8 mouse cellular contexts compared by ENCODE assay signal in the genomic region with DNA sequence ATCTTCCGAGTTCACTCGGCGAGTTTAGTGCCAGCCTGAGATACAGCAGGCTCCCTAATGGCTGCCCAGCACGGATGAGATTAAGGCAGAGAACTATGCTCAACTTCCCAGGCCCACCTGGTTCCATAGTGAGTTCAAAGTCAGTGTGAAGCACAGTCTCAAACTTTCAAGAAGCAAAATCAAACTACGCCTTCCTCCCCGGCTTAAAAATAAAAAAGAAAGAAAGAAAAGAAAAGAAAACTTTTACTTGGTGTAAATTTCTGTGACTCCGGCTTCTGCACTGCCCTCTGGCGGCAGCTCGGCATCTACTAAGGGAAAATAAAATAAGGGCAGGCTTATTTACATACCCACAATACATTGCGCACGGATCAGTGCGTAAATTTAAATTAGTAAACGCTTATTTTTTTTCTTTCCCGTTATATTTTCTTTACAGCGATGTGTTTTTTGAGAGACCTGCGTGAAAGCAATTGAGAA. TPM values are rescaled to one million over a fixed set of nuclear protein-coding genes. Genes with fewer than 3 reads are reported as not detected.
DNase-seq lines count a peak whose midpoint lies in the region; ATAC-seq and TF ChIP-seq lines count a peak whose summit lies in the region.

No protein-coding gene starts in this region.

- peak; percentile 93 for DNase-seq in MEL (ENCODE audit: low read depth, low spot score)
- peak; percentile 65 for DNase-seq in cerebellum, adult 11-12 months
- DNase-seq in heart, postnatal 4 days: peak; percentile 90
- peak; percentile 53 to 82 for DNase-seq in layer of hippocampus, adult 8-10 months (ENCODE audit: low spot score in 2 of 2)
- peak; percentile 42 to 71 for DNase-seq in thymus, adult 18-20 months

- peak in 1 of 2 experiments; percentile 20; a peak in 1 of 4 replicates for TF ChIP-seq POLR2A in MEL (IDR thresholded peaks at IDR 0.05; ENCODE audit: control insufficient read depth in 1 of 2, insufficient read depth in 1 of 2, low read depth in 1 of 2, low read length in 2 of 2, poor library complexity in 1 of 2)
- TF ChIP-seq POLR2A in olfactory bulb, adult 2 months (IDR thresholded peaks at IDR 0.05; ENCODE audit: insufficient read depth, low read depth, low read length): no peak

- H3K9me3 ChIP-seq in MEL (replicated peaks; ENCODE audit: insufficient read depth, low read length): no peaks in the 10 kb centered on the region
- H3K9me3 ChIP-seq in forebrain, embryonic 15.5 days: no peaks in the 10 kb centered on the region
- no peaks in the 10 kb centered on the region for H3K9me3 ChIP-seq in lung, embryonic 15.5 days

- peak in 2 of 3 experiments; percentile 68 to 87; a peak in 4 of 6 replicates for TF ChIP-seq CTCF in MEL (IDR thresholded peaks at IDR 0.05 in 2 of 3, conservative IDR thresholded peaks at IDR 0.05 in 1 of 3; ENCODE audit: control insufficient read depth in 1 of 3, insufficient read depth in 1 of 3, low read depth in 2 of 3, low read length in 3 of 3, poor library complexity in 1 of 3, severe bottlenecking in 1 of 3)
- no peak for TF ChIP-seq CTCF in olfactory bulb, adult 2 months (IDR thresholded peaks at IDR 0.05; ENCODE audit: insufficient read depth, low read depth, low read length)

- ATAC-seq in forebrain, embryonic 15.5 days (replicated peaks): peak; percentile 79
- ATAC-seq in lung, embryonic 15.5 days (ENCODE audit: borderline replicate concordance, extremely low read depth, low FRiP score, low TSS enrichment): peak; percentile 71; the same call in 1 of the 2 replicates

- H3K27me3 ChIP-seq in MEL (ENCODE audit: control insufficient read depth in 1 of 2, insufficient read depth in 2 of 2, low read length in 2 of 2): no peaks in the 10 kb centered on the region
- 0 out of 2 replicates have a peak, but pooled peaks cover 4% of the 10 kb centered on the region for H3K27me3 ChIP-seq in forebrain, embryonic 15.5 days
- no peaks in the 10 kb centered on the region for H3K27me3 ChIP-seq in lung, embryonic 15.5 days

- H3K36me3 ChIP-seq in MEL (ENCODE audit: control insufficient read depth in 1 of 2, insufficient read depth in 2 of 2, low read length in 2 of 2): peaks cover 0 to 5% of the 10 kb centered on the region in 2 experiments; a peak in 2 of 4 replicates
- no peaks in the 10 kb centered on the region for H3K36me3 ChIP-seq in forebrain, embryonic 15.5 days
- H3K36me3 ChIP-seq in lung, embryonic 15.5 days: no peaks in the 10 kb centered on the region

- H3K4me1 ChIP-seq in MEL (ENCODE audit: control insufficient read depth in 1 of 2, insufficient read depth in 2 of 2, low read length in 2 of 2): peaks cover 0 to 14% of the 10 kb centered on the region in 2 experiments; a peak in 2 of 4 replicates
- H3K4me1 ChIP-seq in forebrain, embryonic 15.5 days: peaks cover 7% of the 10 kb centered on the region
- H3K4me1 ChIP-seq in lung, embryonic 15.5 days: peaks cover 11% of the 10 kb centered on the region; the same call in 1 of the 2 replicates
- H3K4me1 ChIP-seq in olfactory bulb, adult 2 months (ENCODE audit: control insufficient read depth, insufficient read depth, low read length): peaks cover 3% of the 10 kb centered on the region; the same call in 1 of the 2 replicates

- H3K27ac ChIP-seq in MEL (ENCODE audit: control insufficient read depth, low read depth, low read length): peak overlapping the region; percentile 91
- H3K27ac ChIP-seq in forebrain, embryonic 15.5 days (replicated peaks): peak overlapping the region; percentile 81
- peak overlapping the region; percentile 80 for H3K27ac ChIP-seq in lung, embryonic 15.5 days
- H3K27ac ChIP-seq in olfactory bulb, adult 2 months (ENCODE audit: insufficient read depth, low read depth, low read length): peak overlapping the region; percentile 20; the same call in 1 of the 2 replicates

- WGBS in forebrain, embryonic 15.5 days: 2% methylated on average over 16 of the region's 16 CpGs
- under 1% methylated on average over 16 of the region's 16 CpGs for WGBS in lung, embryonic 15.5 days
- under 1% methylated on average over 16 of the region's 16 CpGs for WGBS in olfactory bulb, adult 2 months

- H3K9ac ChIP-seq in MEL (ENCODE audit: control insufficient read depth, low read depth, low read length, poor library complexity, severe bottlenecking): peak overlapping the region; percentile 82
- peak overlapping the region; percentile 67 for H3K9ac ChIP-seq in forebrain, embryonic 15.5 days (replicated peaks)
- H3K9ac ChIP-seq in lung, embryonic 15.5 days: peak overlapping the region; percentile 35

- peak overlapping the region; percentile 49 for H3K4me2 ChIP-seq in forebrain, embryonic 15.5 days (replicated peaks)
- H3K4me2 ChIP-seq in lung, embryonic 15.5 days: peak overlapping the region; percentile 55

- H3K4me3 ChIP-seq in MEL (ENCODE audit: control insufficient read depth in 1 of 2, insufficient read depth in 1 of 2, low read depth in 2 of 2, low read length in 2 of 2): peak overlapping the region; percentile 55 to 58
- H3K4me3 ChIP-seq in forebrain, embryonic 15.5 days: peak overlapping the region; percentile 32
- peak overlapping the region; percentile 36 for H3K4me3 ChIP-seq in lung, embryonic 15.5 days
- no peak overlapping the region for H3K4me3 ChIP-seq in olfactory bulb, adult 2 months (ENCODE audit: insufficient read depth, low read depth, low read length)

- no peak for TF ChIP-seq RAD21 in MEL (IDR thresholded peaks at IDR 0.05; ENCODE audit: low read depth, low read length)

- no peaks in the 10 kb centered on the region; the same call in 1 of the 2 replicates for H3K79me2 ChIP-seq in MEL (ENCODE audit: control insufficient read depth, insufficient read depth, low read length, poor library complexity)

- no peak for TF ChIP-seq EP300 in MEL (IDR thresholded peaks at IDR 0.05; ENCODE audit: low read depth in 1 of 2, low read length in 2 of 2)

TF ChIP-seq in MEL, 35 proteins besides CTCF, POLR2A, EP300 and RAD21:
- TF ChIP-seq ZC3H11A (IDR thresholded peaks at IDR 0.05; ENCODE audit: low read depth, low read length) (no peak), MAX (IDR thresholded peaks at IDR 0.05; ENCODE audit: low read length) (no peak), POLR2AphosphoS2 (IDR thresholded peaks at IDR 0.05; ENCODE audit: low read length) (no peak), RCOR1 (IDR thresholded peaks at IDR 0.05; ENCODE audit: low read depth, low read length) (no peak), E2F4 (IDR thresholded peaks at IDR 0.05; ENCODE audit: borderline replicate concordance, low read depth, low read length) (no peak), KAT2A (conservative IDR thresholded peaks at IDR 0.05; ENCODE audit: low read depth, low read length) (no peak), ELF1 (IDR thresholded peaks at IDR 0.05; ENCODE audit: low read depth, low read length) (no peak), MXI1 (IDR thresholded peaks at IDR 0.05; ENCODE audit: low read depth, low read length) (no peak), SIN3A (IDR thresholded peaks at IDR 0.05; ENCODE audit: low read length) (no peak), CHD1 (IDR thresholded peaks at IDR 0.05; ENCODE audit: low read depth, low read length) (no peak), MAZ (IDR thresholded peaks at IDR 0.05; ENCODE audit: low read depth, low read length) (no peak), USF1 (IDR thresholded peaks at IDR 0.05; ENCODE audit: low read depth, low read length) (no peak), CHD2 (IDR thresholded peaks at IDR 0.05; ENCODE audit: low read length) (no peak), NELFE (IDR thresholded peaks at IDR 0.05; ENCODE audit: low read depth, low read length) (no peak), ZKSCAN1 (IDR thresholded peaks at IDR 0.05; ENCODE audit: low read depth, low read length) (no peak), MAFK (IDR thresholded peaks at IDR 0.05; ENCODE audit: borderline replicate concordance, low read depth, low read length) (no peak)

RNA-seq across cellular contexts. Expression of gene Kif2c, which starts 7.0 kb away (rescaled TPM):
- total RNA-seq in MEL (2012; rRNA removed): 32.6 and 36.7 TPM in 2 replicates
- polyA plus RNA-seq in MEL (2012; ENCODE audit: insufficient read depth in 1 of 2, insufficient read length in 2 of 2, low read depth in 1 of 2, low replicate concordance in 2 of 2, missing spikeins in 1 of 2): 10 to 100 TPM in 1 of 2 experiments, not detected in 1; 45.1 TPM
- polyA plus RNA-seq in forebrain, embryonic 15.5 days (2015; fragmentation: Nextera tagmentation; extraction: Ambion mirVana): 35.5 and 39.3 TPM in 2 replicates
- total RNA-seq in heart, postnatal 4 days (2021): 10 to 100 TPM; 17.7 to 19.7 TPM
- under 1 TPM; 0.20 to 0.69 (median 0.37) TPM for total RNA-seq in layer of hippocampus, adult 8-10 months (2022)
- 76.6 and 78.4 TPM in 2 replicates for polyA plus RNA-seq in lung, embryonic 15.5 days (2015; fragmentation: Nextera tagmentation; extraction: Ambion mirVana)
- polyA plus RNA-seq in olfactory bulb, adult 2 months (2012; ENCODE audit: insufficient read depth, insufficient read length, low replicate concordance, missing spikeins): not detected in 2 replicates

RNA-seq across cellular contexts. Expression of gene Rps8, which starts 33.4 kb away (rescaled TPM):
- 4,560 and 5,186 TPM in 2 replicates for total RNA-seq in MEL (2012; rRNA removed)
- 1,000 to 10,000 TPM; 1,132 to 1,156 TPM for polyA plus RNA-seq in MEL (2012; ENCODE audit: insufficient read depth in 1 of 2, insufficient read length in 2 of 2, low read depth in 1 of 2, low replicate concordance in 2 of 2, missing spikeins in 1 of 2)
- 478 and 525 TPM in 2 replicates for polyA plus RNA-seq in forebrain, embryonic 15.5 days (2015; fragmentation: Nextera tagmentation; extraction: Ambion mirVana)
- total RNA-seq in heart, postnatal 4 days (2021): 100 to 1,000 TPM; 952 to 961 TPM
- 100 to 1,000 TPM; 448 to 635 (median 527) TPM for total RNA-seq in layer of hippocampus, adult 8-10 months (2022)
- 923 and 933 TPM in 2 replicates for polyA plus RNA-seq in lung, embryonic 15.5 days (2015; fragmentation: Nextera tagmentation; extraction: Ambion mirVana)
- polyA plus RNA-seq in olfactory bulb, adult 2 months (2012; ENCODE audit: insufficient read depth, insufficient read length, low replicate concordance, missing spikeins): 1,906 TPM in 1 of 2 replicates, not detected in the other

RNA-seq across cellular contexts. Expression of gene Plk3, which starts 55.7 kb away (rescaled TPM):
- total RNA-seq in MEL (2012; rRNA removed): 4.1 and 5.3 TPM in 2 replicates
- 10 to 100 TPM in 1 of 2 experiments, not detected in 1; 13.8 TPM for polyA plus RNA-seq in MEL (2012; ENCODE audit: insufficient read depth in 1 of 2, insufficient read length in 2 of 2, low read depth in 1 of 2, low replicate concordance in 2 of 2, missing spikeins in 1 of 2)
- 8.6 and 8.8 TPM in 2 replicates for polyA plus RNA-seq in forebrain, embryonic 15.5 days (2015; fragmentation: Nextera tagmentation; extraction: Ambion mirVana)
- total RNA-seq in heart, postnatal 4 days (2021): 1 to 10 TPM; 5.0 to 5.8 TPM
- 1 to 10 TPM; 9.0 to 10.0 (median 9.6) TPM for total RNA-seq in layer of hippocampus, adult 8-10 months (2022)
- 3.1 and 4.1 TPM in 2 replicates for polyA plus RNA-seq in lung, embryonic 15.5 days (2015; fragmentation: Nextera tagmentation; extraction: Ambion mirVana)
- polyA plus RNA-seq in olfactory bulb, adult 2 months (2012; ENCODE audit: insufficient read depth, insufficient read length, low replicate concordance, missing spikeins): not detected in 2 replicates

Comparison
In these comparisons a context has a peak if more than half of its experiments do, and no peak if none do; other contexts are left out.
1. H3K27ac ChIP-seq: peak in every context shown above with its lines; median percentile 91 in MEL; 81 in forebrain, embryonic 15.5 days; 80 in lung, embryonic 15.5 days; 20 in olfactory bulb, adult 2 months.